Mouse (Mus musculus) activated CD4-positive, CD25-positive, alpha-beta regulatory T cell, adult 9 weeks (primary cell): ENCODE measurements around the gene Tcf21. TPM values are rescaled to one million over a fixed set of nuclear protein-coding genes. Genes with fewer than 3 reads are reported as not detected.

Experiments
- polyA plus RNA-seq: library from polyadenylated mRNA; unstranded; fragments of 100-300 nt; shearing (Covaris generic); gene quantifications from one replicate; pipeline ENCODE4 v1.2.1, GENCODE M21; 2017

The Tcf21 gene
- 0.33 TPM for polyA plus RNA-seq

GRCm38 (mm10) chr10:22819871-22820590 lies at the start of gene Tcf21:
Tcf21 (minus strand) TSS chr10:22820174.

Other genes with a start within 250 kb of the Tcf21 start
- gene Slc2a12, start 175.2 kb downstream of the Tcf21 start, polyA plus RNA-seq: not detected
- 72.1 TPM for gene Tbpl1, start 88.2 kb downstream of the Tcf21 start, polyA plus RNA-seq